Comparison of ENCODE assay signal across 21 mouse cellular contexts in the genomic region with DNA sequence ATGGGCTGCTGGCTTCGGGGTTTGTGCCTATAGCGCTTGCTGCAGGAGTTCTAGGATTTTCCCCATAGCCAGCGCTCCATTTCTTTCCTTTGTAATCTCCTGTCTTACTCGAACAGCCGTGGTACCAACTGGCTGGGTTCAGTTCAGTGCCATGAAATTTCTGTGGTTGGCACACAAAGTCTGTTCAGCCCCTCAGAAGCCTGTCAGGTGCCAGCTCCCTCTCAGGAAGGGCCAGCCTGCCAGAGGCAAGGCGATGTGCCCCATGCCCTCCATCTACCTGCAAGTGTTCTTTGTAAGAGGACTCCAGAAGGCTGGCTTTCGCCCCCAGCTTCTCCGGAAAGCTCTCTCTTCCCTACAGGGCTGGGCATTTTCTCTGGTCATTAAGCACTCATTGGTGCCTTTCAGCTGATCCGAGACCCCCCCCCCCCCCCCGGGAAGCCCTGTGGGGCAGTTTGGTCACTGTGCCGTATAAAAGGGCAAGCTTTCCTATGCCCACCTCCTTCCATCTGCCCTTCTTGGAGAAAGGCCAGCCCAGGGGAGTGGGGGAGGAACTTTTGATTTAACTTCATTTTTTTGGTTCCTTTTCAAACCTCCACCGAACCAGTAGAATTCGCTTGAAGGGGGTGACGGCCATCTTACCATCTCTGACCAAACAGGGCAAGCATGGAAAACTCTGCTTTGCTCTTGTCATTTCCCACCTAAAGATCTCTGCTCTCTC.
A peak's percentile ranks its signal among the peaks of the same experiment; 100 is the strongest.
DNase-seq lines count a peak whose midpoint lies in the region; ATAC-seq and TF ChIP-seq lines count a peak whose summit lies in the region.
"Had no signal": no experiment of that assay in that cellular context is flagged by ENCODE, and none has a peak within 500 bp of the region (broad histone marks: within the 10 kb centered on the region; RNA-seq: fewer than 3 reads in every experiment).

No protein-coding gene starts in this region.

- H3K9ac ChIP-seq in hindbrain, embryonic 15.5 days, result no peak overlapping the region
- H3K9ac ChIP-seq in hindbrain, embryonic 14.5 days, result no peak overlapping the region
- no peak overlapping the region for H3K9ac ChIP-seq in midbrain, postnatal 0 days (replicated peaks; ENCODE audit: low read length, poor library complexity, severe bottlenecking)
- H3K9ac ChIP-seq in midbrain, embryonic 15.5 days, result no peak overlapping the region
- H3K9ac ChIP-seq: embryonic facial prominence, embryonic 15.5 days; limb, embryonic 15.5 days; liver, embryonic 14.5 days; lung, embryonic 14.5 days; midbrain, embryonic 12.5 days had no signal

- H3K36me3 ChIP-seq in hindbrain, embryonic 15.5 days, result no peaks in the 10 kb centered on the region
- no peaks in the 10 kb centered on the region for H3K36me3 ChIP-seq in hindbrain, embryonic 14.5 days (replicated peaks; ENCODE audit: control insufficient read depth, insufficient read depth)
- H3K36me3 ChIP-seq in midbrain, postnatal 0 days (ENCODE audit: insufficient read depth, low read length), result no peaks in the 10 kb centered on the region
- H3K36me3 ChIP-seq in midbrain, embryonic 15.5 days (replicated peaks), result no peaks in the 10 kb centered on the region
- H3K36me3 ChIP-seq: embryonic facial prominence, embryonic 15.5 days; limb, embryonic 15.5 days; midbrain, embryonic 12.5 days had no signal

- no peaks in the 10 kb centered on the region; the same call in 1 of the 2 replicates for H3K4me1 ChIP-seq in hindbrain, embryonic 15.5 days (replicated peaks)
- no peaks in the 10 kb centered on the region for H3K4me1 ChIP-seq in hindbrain, embryonic 14.5 days (replicated peaks; ENCODE audit: control insufficient read depth, insufficient read depth, low read length)
- H3K4me1 ChIP-seq in midbrain, postnatal 0 days (ENCODE audit: insufficient read depth, low read length), result no peaks in the 10 kb centered on the region
- no peaks in the 10 kb centered on the region for H3K4me1 ChIP-seq in midbrain, embryonic 15.5 days
- H3K4me1 ChIP-seq: embryonic facial prominence, embryonic 15.5 days; limb, embryonic 15.5 days; midbrain, embryonic 12.5 days had no signal

- no peaks in the 10 kb centered on the region for H3K27me3 ChIP-seq in hindbrain, embryonic 15.5 days
- no peaks in the 10 kb centered on the region for H3K27me3 ChIP-seq in hindbrain, embryonic 14.5 days (ENCODE audit: control insufficient read depth, insufficient read depth, low read length)
- H3K27me3 ChIP-seq in midbrain, postnatal 0 days (ENCODE audit: insufficient read depth, low read length), result no peaks in the 10 kb centered on the region
- no peaks in the 10 kb centered on the region for H3K27me3 ChIP-seq in midbrain, embryonic 15.5 days (replicated peaks)
- H3K27me3 ChIP-seq: embryonic facial prominence, embryonic 15.5 days; limb, embryonic 15.5 days; midbrain, embryonic 12.5 days had no signal

- no peak overlapping the region for H3K27ac ChIP-seq in hindbrain, embryonic 15.5 days (replicated peaks)
- no peak overlapping the region for H3K27ac ChIP-seq in hindbrain, embryonic 14.5 days
- no peak overlapping the region for H3K27ac ChIP-seq in midbrain, postnatal 0 days (ENCODE audit: low read depth, low read length)
- no peak overlapping the region for H3K27ac ChIP-seq in midbrain, embryonic 15.5 days
- H3K27ac ChIP-seq: embryonic facial prominence, embryonic 15.5 days; heart, adult 2 months; limb, embryonic 15.5 days; liver, embryonic 14.5 days; midbrain, embryonic 12.5 days had no signal

- peak; percentile 73; the same call in 1 of the 2 replicates for ATAC-seq in hindbrain, embryonic 15.5 days (ENCODE audit: low FRiP score, low read depth)
- no peak for ATAC-seq in hindbrain, embryonic 14.5 days (ENCODE audit: low FRiP score)
- ATAC-seq in midbrain, postnatal 0 days (ENCODE audit: low FRiP score), result no peak
- ATAC-seq in midbrain, embryonic 15.5 days (replicated peaks), result no peak
- ATAC-seq: intestine, postnatal 0 days had no signal

- WGBS in hindbrain, embryonic 15.5 days, result 82% methylated on average over 13 of the region's 14 CpGs
- WGBS in hindbrain, embryonic 14.5 days, result 83% methylated on average over 14 of the region's 14 CpGs
- WGBS in midbrain, postnatal 0 days, result 86% methylated on average over 14 of the region's 14 CpGs
- WGBS in midbrain, embryonic 15.5 days, result 87% methylated on average over 14 of the region's 14 CpGs

- no peak for TF ChIP-seq CTCF in midbrain, postnatal 0 days (IDR thresholded peaks at IDR 0.05)

- H3K9me3 ChIP-seq in hindbrain, embryonic 15.5 days, result no peaks in the 10 kb centered on the region
- no peaks in the 10 kb centered on the region for H3K9me3 ChIP-seq in hindbrain, embryonic 14.5 days (ENCODE audit: control insufficient read depth, low read length)
- no peaks in the 10 kb centered on the region for H3K9me3 ChIP-seq in midbrain, postnatal 0 days (ENCODE audit: low read length)
- no peaks in the 10 kb centered on the region for H3K9me3 ChIP-seq in midbrain, embryonic 15.5 days
- H3K9me3 ChIP-seq: embryonic facial prominence, embryonic 15.5 days; limb, embryonic 15.5 days; midbrain, embryonic 12.5 days had no signal

- no peak overlapping the region for H3K4me3 ChIP-seq in hindbrain, embryonic 15.5 days
- H3K4me3 ChIP-seq in hindbrain, embryonic 14.5 days (replicated peaks; ENCODE audit: low read length), result no peak overlapping the region
- no peak overlapping the region for H3K4me3 ChIP-seq in midbrain, postnatal 0 days (ENCODE audit: low read depth, low read length)
- no peak overlapping the region for H3K4me3 ChIP-seq in midbrain, embryonic 15.5 days
- H3K4me3 ChIP-seq: embryonic facial prominence, embryonic 15.5 days; heart, adult 2 months; limb, embryonic 15.5 days; midbrain, embryonic 12.5 days had no signal

- H3K4me2 ChIP-seq in hindbrain, embryonic 15.5 days, result no peak overlapping the region
- no peak overlapping the region for H3K4me2 ChIP-seq in hindbrain, embryonic 14.5 days (replicated peaks)
- no peak overlapping the region for H3K4me2 ChIP-seq in midbrain, postnatal 0 days (ENCODE audit: low read depth, low read length, poor library complexity, severe bottlenecking)
- no peak overlapping the region for H3K4me2 ChIP-seq in midbrain, embryonic 15.5 days
- H3K4me2 ChIP-seq: embryonic facial prominence, embryonic 15.5 days; limb, embryonic 15.5 days; lung, embryonic 14.5 days; midbrain, embryonic 12.5 days had no signal

- peak; percentile 87 to 92 for DNase-seq in cerebellum, postnatal 10 days
- no peak for DNase-seq in cerebellum, adult 8-10 months
- no peak for DNase-seq in hindbrain, embryonic 14.5 days (ENCODE audit: low spot score)
- peak; percentile 65 for DNase-seq in midbrain, postnatal 0 days (ENCODE audit: low spot score)
- DNase-seq in layer of hippocampus, postnatal 36 days, result peak; percentile 36 to 43
- no peak for DNase-seq in adrenal gland, adult (ENCODE audit: inconsistent age in 2 of 2, low spot score in 1 of 2)
- DNase-seq: adrenal gland, postnatal 14 days; cerebellum, adult 9-11 months; gastrocnemius, postnatal 25 days; heart, adult 2 months; kidney, postnatal 36 days; lung, embryonic 14.5 days; right cerebral cortex, postnatal 14 days; thymus, postnatal 14 days had no signal

Comparison
In these comparisons a context has a peak if more than half of its experiments do, and no peak if none do; other contexts are left out.
1. DNase-seq: peak in cerebellum, postnatal 10 days (2 of 2), midbrain, postnatal 0 days (single experiment) and layer of hippocampus, postnatal 36 days (2 of 2); none in cerebellum, adult 8-10 months (single experiment), hindbrain, embryonic 14.5 days (single experiment) and adrenal gland, adult (0 of 2).